Mouse (Mus musculus): ENCODE results near the gene Taar4. TPM values are rescaled to one million over a fixed set of nuclear protein-coding genes. Genes with fewer than 3 reads are reported as not detected.

Gene Taar4
- not detected in 2 replicates for total RNA-seq (2021)
- long read RNA-seq = 0 reads

GRCm38 (mm10) chr10:23960444-23960915 lies at the start of gene Taar4:
Taar4 (plus strand) TSS chr10:23960494.
- DNase-seq = no peak

- no peak for DNase-seq
Measured at GRCm38 (mm10) chr10:23920056-23920455, 40.2 kb upstream of the Taar4 start, which contains the start of gene Taar1. Taar1 (plus strand) TSS chr10:23920356.

- no peak for DNase-seq
Measured at GRCm38 (mm10) chr10:23922468-23922867, 37.8 kb upstream of the Taar4 start.

- DNase-seq = no peak
Measured at GRCm38 (mm10) chr10:23923941-23924340, 36.4 kb upstream of the Taar4 start.

GRCm38 (mm10) chr10:23937613-23938012 lies 22.7 kb upstream of the Taar4 start:
- no peak for DNase-seq

- no peak for DNase-seq
Measured at GRCm38 (mm10) chr10:23938312-23938711, 22.0 kb upstream of the Taar4 start, which contains the start of gene Taar2. Taar2 (plus strand) TSS chr10:23938572.

- DNase-seq = no peak
Measured at GRCm38 (mm10) chr10:23942465-23942864, 17.8 kb upstream of the Taar4 start.

GRCm38 (mm10) chr10:23948026-23948425 lies 12.3 kb upstream of the Taar4 start:
- no peak for DNase-seq

- no peak for DNase-seq
Measured at GRCm38 (mm10) chr10:23949508-23950005, 10.7 kb upstream of the Taar4 start, which contains the start of gene Taar3. Taar3 (plus strand) TSS chr10:23949558.

- DNase-seq = no peak
Measured at GRCm38 (mm10) chr10:23951714-23952113, 8.6 kb upstream of the Taar4 start.

GRCm38 (mm10) chr10:23959071-23959470 lies 1.2 kb upstream of the Taar4 start:
- no peak for DNase-seq

- DNase-seq = no peak
Measured at GRCm38 (mm10) chr10:23963444-23963843, 3.1 kb downstream of the Taar4 start.

- DNase-seq = no peak
Measured at GRCm38 (mm10) chr10:23964921-23965610, 4.8 kb downstream of the Taar4 start.

- no peak for DNase-seq
Measured at GRCm38 (mm10) chr10:23970656-23971165, 10.4 kb downstream of the Taar4 start, which contains the start of gene Taar5. Taar5 (plus strand) TSS chr10:23970706.

GRCm38 (mm10) chr10:23971256-23971655 lies 11.0 kb downstream of the Taar4 start:
- no peak for DNase-seq

GRCm38 (mm10) chr10:23977958-23978357 lies 17.7 kb downstream of the Taar4 start:
- no peak for DNase-seq

- peak; percentile 78 for DNase-seq
Measured at GRCm38 (mm10) chr10:23978901-23979705, 18.8 kb downstream of the Taar4 start.

- DNase-seq = no peak
Measured at GRCm38 (mm10) chr10:23985546-23985945, 25.3 kb downstream of the Taar4 start, which contains the start of gene Taar6. Taar6 (minus strand) TSS chr10:23985646.

GRCm38 (mm10) chr10:23986419-23986818 lies 26.1 kb downstream of the Taar4 start:
- DNase-seq = no peak

- DNase-seq = no peak
Measured at GRCm38 (mm10) chr10:23993381-23993780, 33.1 kb downstream of the Taar4 start, which contains the start of gene Taar7a. Taar7a (minus strand) TSS chr10:23993481.

- no peak for DNase-seq
Measured at GRCm38 (mm10) chr10:23999639-24000038, 39.3 kb downstream of the Taar4 start, which contains the start of gene Taar7b. Taar7b (plus strand) TSS chr10:23999939.

GRCm38 (mm10) chr10:24006442-24006841 lies 46.1 kb downstream of the Taar4 start:
- no peak for DNase-seq
